Mouse (Mus musculus): ENCODE results near the gene Hcfc1. TPM values are rescaled to one million over a fixed set of nuclear protein-coding genes. Genes with fewer than 3 reads are reported as not detected.

Hcfc1 gene
- polyA plus RNA-seq, 1 experiment from 2014 or later = 48.7 TPM

DNA sequence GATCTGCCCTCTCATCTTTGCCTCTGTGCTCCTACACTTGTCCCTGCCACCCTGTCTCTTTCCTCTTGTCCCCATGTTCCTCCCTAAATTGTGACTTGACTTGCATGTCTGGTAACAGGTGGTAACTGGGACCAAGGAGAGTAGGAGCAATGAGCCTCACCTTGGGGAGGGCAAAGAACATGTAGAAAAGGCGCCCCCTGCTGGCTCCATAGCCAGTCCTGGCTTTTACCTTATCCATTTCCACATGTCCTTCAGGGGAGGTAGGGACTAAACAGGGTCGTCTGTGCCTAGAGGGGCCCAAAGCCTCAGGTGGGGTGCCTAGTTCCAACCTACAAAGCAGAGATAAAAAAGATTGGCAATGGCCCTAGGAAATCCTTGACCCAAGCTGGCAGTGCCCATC lies 70.4 kb downstream of the Hcfc1 start, which contains the start of gene L1cam:
Gene L1cam (minus strand): TSS at position 387 of the 400 bp plus-strand sequence.
- H3K9ac ChIP-seq (ENCODE audit: low read length) = no peak within 1 kb of the TSS
- H3K4me3 ChIP-seq (ENCODE audit: low read length) = no peak within 1 kb of the TSS
- no peak for ATAC-seq (ENCODE audit: low read depth)
- WGBS = 19% methylated on average over 2 of the region's 2 CpGs
- H3K27me3 ChIP-seq (ENCODE audit: control insufficient read depth, insufficient read depth, low read depth, low read length) = no peaks in the 10 kb centered on the region
- H3K4me1 ChIP-seq (replicated peaks; ENCODE audit: control insufficient read depth, insufficient read depth, low read length) = no peaks in the 10 kb centered on the region
- H3K4me2 ChIP-seq (ENCODE audit: low read depth, low read length) = no peak within 1 kb of the TSS
- no peaks in the 10 kb centered on the region for H3K9me3 ChIP-seq (ENCODE audit: control insufficient read depth, low read length)
- H3K36me3 ChIP-seq (ENCODE audit: control insufficient read depth, insufficient read depth, low read length) = no peaks in the 10 kb centered on the region
- no peak within 1 kb of the TSS for H3K27ac ChIP-seq (ENCODE audit: low read length)

DNA sequence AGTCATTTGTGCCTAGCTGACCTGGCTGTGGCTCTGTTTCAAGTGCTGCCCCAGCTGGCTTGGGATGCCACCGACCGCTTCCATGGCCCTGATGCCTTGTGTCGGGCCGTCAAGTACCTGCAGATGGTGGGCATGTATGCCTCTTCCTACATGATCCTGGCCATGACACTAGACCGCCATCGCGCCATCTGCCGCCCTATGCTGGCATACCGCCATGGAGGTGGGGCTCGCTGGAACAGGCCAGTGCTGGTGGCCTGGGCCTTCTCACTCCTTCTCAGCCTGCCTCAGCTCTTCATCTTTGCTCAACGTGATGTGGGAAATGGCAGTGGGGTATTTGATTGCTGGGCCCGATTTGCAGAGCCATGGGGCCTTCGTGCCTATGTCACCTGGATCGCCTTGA lies 73.3 kb downstream of the Hcfc1 start:
- H3K27ac ChIP-seq (ENCODE audit: low read length) = no peak overlapping the region
- H3K4me2 ChIP-seq (ENCODE audit: low read depth, low read length) = no peak overlapping the region
- H3K9ac ChIP-seq (ENCODE audit: low read length) = no peak overlapping the region
- 79% methylated on average over 14 of the region's 14 CpGs for WGBS
- ATAC-seq (ENCODE audit: low read depth) = no peak
- H3K36me3 ChIP-seq (ENCODE audit: control insufficient read depth, insufficient read depth, low read length) = no peaks in the 10 kb centered on the region
- H3K4me1 ChIP-seq (replicated peaks; ENCODE audit: control insufficient read depth, insufficient read depth, low read length) = no peaks in the 10 kb centered on the region
- no peaks in the 10 kb centered on the region for H3K9me3 ChIP-seq (ENCODE audit: control insufficient read depth, low read length)
- no peak overlapping the region for H3K4me3 ChIP-seq (ENCODE audit: low read length)
- no peaks in the 10 kb centered on the region for H3K27me3 ChIP-seq (ENCODE audit: control insufficient read depth, insufficient read depth, low read depth, low read length)

Other genes with a start within 250 kb of the Hcfc1 start
- gene Abcd1, start 249.8 kb downstream of the Hcfc1 start, polyA plus RNA-seq (2015; fragmentation: Nextera tagmentation; extraction: Ambion mirVana) = 27.9 and 29.5 TPM in 2 replicates
- 0.35 and 0.52 TPM in 2 replicates for gene Plxnb3, start 209.3 kb downstream of the Hcfc1 start, polyA plus RNA-seq (2015; fragmentation: Nextera tagmentation; extraction: Ambion mirVana)
- 5.0 and 7.4 TPM in 2 replicates for gene Srpk3, start 192.0 kb downstream of the Hcfc1 start, polyA plus RNA-seq (2015; fragmentation: Nextera tagmentation; extraction: Ambion mirVana)
- gene Idh3g, start 179.5 kb downstream of the Hcfc1 start, polyA plus RNA-seq (2015; fragmentation: Nextera tagmentation; extraction: Ambion mirVana) = 219 and 236 TPM in 2 replicates
- 186 and 209 TPM in 2 replicates for gene Ssr4, start 179.3 kb downstream of the Hcfc1 start, polyA plus RNA-seq (2015; fragmentation: Nextera tagmentation; extraction: Ambion mirVana)
- 0.54 and 0.75 TPM in 2 replicates for gene Pdzd4, start 141.4 kb downstream of the Hcfc1 start, polyA plus RNA-seq (2015; fragmentation: Nextera tagmentation; extraction: Ambion mirVana)
- 0.06 TPM in 1 of 2 replicates, not detected in the other for gene Avpr2, start 74.3 kb downstream of the Hcfc1 start, polyA plus RNA-seq (2015; fragmentation: Nextera tagmentation; extraction: Ambion mirVana)
- gene L1cam, start 70.3 kb downstream of the Hcfc1 start, polyA plus RNA-seq (2015; fragmentation: Nextera tagmentation; extraction: Ambion mirVana) = 3.2 and 4.3 TPM in 2 replicates
- 3.1 and 3.5 TPM in 2 replicates for gene Arhgap4, start 44.5 kb downstream of the Hcfc1 start, polyA plus RNA-seq (2015; fragmentation: Nextera tagmentation; extraction: Ambion mirVana)
- gene Naa10, start 44.4 kb downstream of the Hcfc1 start, polyA plus RNA-seq (2015; fragmentation: Nextera tagmentation; extraction: Ambion mirVana) = 132 and 136 TPM in 2 replicates
- 43.7 and 43.9 TPM in 2 replicates for gene Renbp, start 35.5 kb downstream of the Hcfc1 start, polyA plus RNA-seq (2015; fragmentation: Nextera tagmentation; extraction: Ambion mirVana)
- 57.7 and 61.6 TPM in 2 replicates for gene Irak1, start 57.6 kb upstream of the Hcfc1 start, polyA plus RNA-seq (2015; fragmentation: Nextera tagmentation; extraction: Ambion mirVana)
- gene Opn1mw, start 161.1 kb upstream of the Hcfc1 start, polyA plus RNA-seq (2015; fragmentation: Nextera tagmentation; extraction: Ambion mirVana) = not detected in 2 replicates
- gene Mecp2, start 169.0 kb upstream of the Hcfc1 start, polyA plus RNA-seq (2015; fragmentation: Nextera tagmentation; extraction: Ambion mirVana) = 11.5 and 11.6 TPM in 2 replicates
- gene Tex28, start 201.5 kb upstream of the Hcfc1 start, polyA plus RNA-seq (2015; fragmentation: Nextera tagmentation; extraction: Ambion mirVana) = not detected in 2 replicates
- not detected in 2 replicates for gene Tktl1, start 210.9 kb upstream of the Hcfc1 start, polyA plus RNA-seq (2015; fragmentation: Nextera tagmentation; extraction: Ambion mirVana)

All from lung, embryonic 16.5 days (tissue).